In genomic region chr6:33982709-33983108, GRCm38 (mm10) we compare ENCODE assay signal across 26 mouse cellular contexts. TPM values are rescaled to one million over a fixed set of nuclear protein-coding genes. Genes with fewer than 3 reads are reported as not detected.
DNase-seq lines count a peak whose midpoint lies in the region; ATAC-seq lines count a peak whose summit lies in the region.
"Had no signal": no experiment of that assay in that cellular context is flagged by ENCODE, and none has a peak within 500 bp of the region (broad histone marks: within the 10 kb centered on the region; RNA-seq: fewer than 3 reads in every experiment).

No protein-coding gene starts in this region.

- H3K27me3 ChIP-seq in limb, embryonic 10.5 days (ENCODE audit: low read depth, poor library complexity, severe bottlenecking) = no peaks in the 10 kb centered on the region
- no peaks in the 10 kb centered on the region for H3K27me3 ChIP-seq in kidney, embryonic 16.5 days (ENCODE audit: insufficient read depth, low read length)
- H3K27me3 ChIP-seq in neural tube, embryonic 15.5 days (replicated peaks) = no peaks in the 10 kb centered on the region
- H3K27me3 ChIP-seq: embryonic facial prominence, embryonic 15.5 days; forebrain, embryonic 15.5 days; heart, embryonic 15.5 days had no signal

- H3K9ac ChIP-seq in kidney, embryonic 16.5 days (replicated peaks; ENCODE audit: low read length) = no peak overlapping the region
- no peak overlapping the region for H3K9ac ChIP-seq in neural tube, embryonic 15.5 days (replicated peaks)
- H3K9ac ChIP-seq: embryonic facial prominence, embryonic 15.5 days; forebrain, embryonic 15.5 days; heart, embryonic 15.5 days; hindbrain, embryonic 14.5 days had no signal

- ATAC-seq in kidney, embryonic 16.5 days (ENCODE audit: low FRiP score, low TSS enrichment) = no peak
- ATAC-seq in neural tube, embryonic 15.5 days (ENCODE audit: low FRiP score) = no peak
- ATAC-seq: CD4-positive, CD25-positive, alpha-beta regulatory T cell, adult 4 months; forebrain, embryonic 15.5 days had no signal

- peak overlapping the region; percentile 54; the same call in 1 of the 2 replicates for H3K27ac ChIP-seq in limb, embryonic 10.5 days
- H3K27ac ChIP-seq in kidney, embryonic 16.5 days (ENCODE audit: low read length) = no peak overlapping the region
- no peak overlapping the region for H3K27ac ChIP-seq in neural tube, embryonic 15.5 days (replicated peaks)
- H3K27ac ChIP-seq: embryonic facial prominence, embryonic 15.5 days; forebrain, embryonic 15.5 days; heart, adult 2 months; heart, embryonic 15.5 days; hindbrain, embryonic 10.5 days; hindbrain, embryonic 14.5 days had no signal

- intact Hi-C loops in heart, postnatal 10 days (cut with DNase I) = no loop called here

- H3K36me3 ChIP-seq in limb, embryonic 10.5 days = no peaks in the 10 kb centered on the region
- no peaks in the 10 kb centered on the region for H3K36me3 ChIP-seq in kidney, embryonic 16.5 days (ENCODE audit: insufficient read depth, low read length)
- no peaks in the 10 kb centered on the region for H3K36me3 ChIP-seq in neural tube, embryonic 15.5 days
- H3K36me3 ChIP-seq: embryonic facial prominence, embryonic 15.5 days; forebrain, embryonic 15.5 days; G1E; heart, embryonic 15.5 days; hindbrain, embryonic 10.5 days had no signal

- no peak overlapping the region for H3K4me2 ChIP-seq in kidney, embryonic 16.5 days (replicated peaks; ENCODE audit: low read depth, low read length)
- H3K4me2 ChIP-seq in neural tube, embryonic 15.5 days = no peak overlapping the region
- H3K4me2 ChIP-seq: embryonic facial prominence, embryonic 15.5 days; forebrain, embryonic 15.5 days; heart, embryonic 11.5 days; heart, embryonic 15.5 days; hindbrain, embryonic 14.5 days had no signal

- no peaks in the 10 kb centered on the region for H3K9me3 ChIP-seq in limb, embryonic 10.5 days (replicated peaks)
- no peaks in the 10 kb centered on the region for H3K9me3 ChIP-seq in kidney, embryonic 16.5 days (ENCODE audit: low read length)
- H3K9me3 ChIP-seq in neural tube, embryonic 15.5 days (replicated peaks) = no peaks in the 10 kb centered on the region
- H3K9me3 ChIP-seq: embryonic facial prominence, embryonic 15.5 days; forebrain, embryonic 15.5 days; G1E; heart, embryonic 15.5 days; hindbrain, embryonic 10.5 days had no signal

- no peak overlapping the region for H3K4me3 ChIP-seq in limb, embryonic 10.5 days
- H3K4me3 ChIP-seq in kidney, embryonic 16.5 days (ENCODE audit: low read length) = no peak overlapping the region
- no peak overlapping the region for H3K4me3 ChIP-seq in neural tube, embryonic 15.5 days (replicated peaks)
- H3K4me3 ChIP-seq: embryonic facial prominence, embryonic 15.5 days; erythroblast, embryonic 14.5 days; forebrain, embryonic 15.5 days; heart, adult 2 months; heart, embryonic 15.5 days; hindbrain, embryonic 10.5 days had no signal

- DNase-seq in heart, adult 11 months = peak; percentile 76
- DNase-seq in heart, postnatal 10 days = no peak
- DNase-seq in limb, embryonic 10.5 days (ENCODE audit: low spot score) = no peak
- peak; percentile 8 to 37 for DNase-seq in thymus, postnatal 10 days (ENCODE audit: low spot score in 2 of 2)
- DNase-seq in thymus, postnatal 4 days = peak; percentile 42
- DNase-seq in kidney, adult 18-20 months = no peak
- DNase-seq: adrenal gland, adult 8-10 months; adrenal gland, postnatal 36 days; cerebellum, adult 11-12 months; cerebellum, adult 9-11 months; cerebellum, postnatal 36 days; embryo, embryonic 11 days; gastrocnemius, postnatal 36 days; heart, adult 2 months had no signal

- H3K4me1 ChIP-seq in limb, embryonic 10.5 days = peaks cover 39% of the 10 kb centered on the region
- H3K4me1 ChIP-seq in kidney, embryonic 16.5 days (ENCODE audit: insufficient read depth, low read length) = 0 out of 2 replicates have a peak, but pooled peaks cover 3% of the 10 kb centered on the region
- H3K4me1 ChIP-seq in neural tube, embryonic 15.5 days = peaks cover 7% of the 10 kb centered on the region

- 88% methylated on average over 9 of the region's 9 CpGs for WGBS in limb, embryonic 10.5 days
- 78% methylated on average over 9 of the region's 9 CpGs for WGBS in kidney, embryonic 16.5 days
- WGBS in neural tube, embryonic 15.5 days = 81% methylated on average over 9 of the region's 9 CpGs

RNA-seq across cellular contexts. Expression of gene Lrguk, which starts 46.5 kb away (rescaled TPM):
- total RNA-seq in heart, postnatal 10 days (2021) = under 1 TPM; 0.14 to 0.35 TPM
- polyA plus RNA-seq in limb, embryonic 10.5 days (2016; fragmentation: Nextera tagmentation; extraction: Ambion mirVana) = 0.81 and 1.3 TPM in 2 replicates
- polyA plus RNA-seq in kidney, embryonic 16.5 days (2015; fragmentation: Nextera tagmentation; extraction: Ambion mirVana) = 0.91 and 1.3 TPM in 2 replicates
- 0.90 and 0.91 TPM in 2 replicates for polyA plus RNA-seq in neural tube, embryonic 15.5 days (2015; fragmentation: Nextera tagmentation; extraction: Ambion mirVana)
- total RNA-seq: gastrocnemius, adult 8-10 months had no signal
- polyA plus RNA-seq: CD4-positive, CD25-positive, alpha-beta regulatory T cell, adult 4 months; erythroblast, embryonic 14.5 days had no signal

Comparison
In these comparisons a context has a peak if more than half of its experiments do, and no peak if none do; other contexts are left out.
1. DNase-seq: peak in heart, adult 11 months (single experiment), thymus, postnatal 10 days (2 of 2) and thymus, postnatal 4 days (single experiment); none in heart, postnatal 10 days (0 of 2), limb, embryonic 10.5 days (single experiment) and kidney, adult 18-20 months (single experiment).